Mouse (Mus musculus) ES-Bruce4 (cell line): ENCODE measurements at regions not wholly inside any gene's neighbourhood (a gene's known extent, or its start where the extent isn't known, plus 50 kb on each side); places are given as distances from the start of the nearest gene placed in this dataset.

Experiments
- CTCF ChIP-seq: IDR thresholded peaks from one replicate; pipeline ENCODE4 v1.8.1; 2011; ENCODE audit warnings: low read depth, low read length
- EP300 ChIP-seq: IDR thresholded peaks from 2 replicates; pipeline ENCODE4 v1.6.1; 2011; ENCODE audit warnings: low read depth, low read length; ENCODE audit not compliant: insufficient read depth
- POLR2A ChIP-seq: IDR thresholded peaks from one replicate; pipeline ENCODE4 v1.8.1; 2011; ENCODE audit warnings: low read length; ENCODE audit not compliant: insufficient read depth

DNA sequence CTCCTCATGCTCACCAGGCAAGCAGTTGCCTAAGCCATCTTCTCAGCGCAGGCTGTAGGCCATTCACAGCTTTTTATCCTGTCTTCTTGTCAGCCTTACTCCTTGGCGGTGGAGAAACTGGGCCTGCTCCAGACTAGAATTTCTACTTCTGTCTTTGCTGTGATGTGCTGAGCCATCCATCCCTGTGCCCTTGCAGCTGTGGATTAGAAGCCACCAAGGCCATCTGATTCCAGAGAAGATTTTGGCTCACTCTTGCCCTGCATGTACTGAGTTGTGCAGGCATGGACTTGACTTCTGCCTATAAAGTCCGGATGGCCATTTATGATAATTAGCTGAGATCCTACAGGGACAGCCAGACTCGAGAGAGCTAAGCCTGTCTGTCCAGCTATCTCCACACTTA lies 133.4 kb upstream of the Gli2 start:
- TF ChIP-seq POLR2A = no peak
- TF ChIP-seq CTCF = no peak
- TF ChIP-seq EP300 = no peak
